Mouse (Mus musculus): Measurements from ENCODE around the gene Chrna9. TPM values are rescaled to one million over a fixed set of nuclear protein-coding genes. Genes with fewer than 3 reads are reported as not detected.

The Chrna9 gene
- polyA plus RNA-seq (2016; fragmentation: Nextera tagmentation; extraction: Ambion mirVana), result 0.29 and 0.94 TPM in 2 replicates

- Histone ChIP-seq H3K36me3 (replicated peaks) (no peaks in the 10 kb centered on the region), H3K9me3 (no peaks in the 10 kb centered on the region), H3K4me1 (no peaks in the 10 kb centered on the region; the same call in 1 of the 2 replicates), H3K4me3 (no peak within 1 kb of the TSS), H3K27me3 (replicated peaks; ENCODE audit: low read depth, poor library complexity, severe bottlenecking) (no peaks in the 10 kb centered on the region), H3K27ac (replicated peaks) (no peak within 1 kb of the TSS)
- WGBS, result 80% methylated on average over 5 of the region's 5 CpGs
- DNase-seq (ENCODE audit: low spot score), result no peak
Observed at GRCm38 (mm10) chr5:65934783-65935182, at the start of gene Chrna9. Gene Chrna9, plus strand, starts transcription at chr5:65934921.

- Histone ChIP-seq H3K27ac (replicated peaks) (no peak overlapping the region), H3K27me3 (replicated peaks; ENCODE audit: low read depth, poor library complexity, severe bottlenecking) (no peaks in the 10 kb centered on the region), H3K4me3 (no peak overlapping the region), H3K4me1 (peaks cover 3% of the 10 kb centered on the region; the same call in 1 of the 2 replicates), H3K36me3 (replicated peaks) (no peaks in the 10 kb centered on the region), H3K9me3 (no peaks in the 10 kb centered on the region)
- 78% methylated on average over 15 of the region's 15 CpGs for WGBS
- DNase-seq (ENCODE audit: low spot score), result no peak
Observed at GRCm38 (mm10) chr5:65885699-65886443, 48.9 kb upstream of the Chrna9 start.

- H3K4me3 ChIP-seq, result no peak overlapping the region
- no peaks in the 10 kb centered on the region for H3K9me3 ChIP-seq
- peaks cover 3% of the 10 kb centered on the region; the same call in 1 of the 2 replicates for H3K4me1 ChIP-seq
- H3K27me3 ChIP-seq (replicated peaks; ENCODE audit: low read depth, poor library complexity, severe bottlenecking), result no peaks in the 10 kb centered on the region
- H3K36me3 ChIP-seq (replicated peaks), result no peaks in the 10 kb centered on the region
- WGBS, result 92% methylated on average over 5 of the region's 5 CpGs
- DNase-seq (ENCODE audit: low spot score), result no peak
- no peak overlapping the region for H3K27ac ChIP-seq (replicated peaks)
Observed at GRCm38 (mm10) chr5:65888102-65888501, 46.6 kb upstream of the Chrna9 start.

GRCm38 (mm10) chr5:65888998-65889397, 45.7 kb upstream of the Chrna9 start:
- H3K9me3 ChIP-seq, result no peaks in the 10 kb centered on the region
- WGBS, result 75% methylated on average over 5 of the region's 5 CpGs
- DNase-seq (ENCODE audit: low spot score), result no peak

GRCm38 (mm10) chr5:65891251-65891826, 43.4 kb upstream of the Chrna9 start:
- no peak for DNase-seq (ENCODE audit: low spot score)
- 84% methylated on average over 14 of the region's 14 CpGs for WGBS
- Histone ChIP-seq H3K9me3 (no peaks in the 10 kb centered on the region), H3K36me3 (replicated peaks) (no peaks in the 10 kb centered on the region), H3K27ac (replicated peaks) (no peak overlapping the region), H3K4me1 (no peaks in the 10 kb centered on the region), H3K4me3 (no peak overlapping the region), H3K27me3 (replicated peaks; ENCODE audit: low read depth, poor library complexity, severe bottlenecking) (no peaks in the 10 kb centered on the region)

More at GRCm38 (mm10) chr5:65888998-65889397, 45.7 kb upstream of the Chrna9 start:
- Histone ChIP-seq H3K4me3 (no peak overlapping the region), H3K27me3 (replicated peaks; ENCODE audit: low read depth, poor library complexity, severe bottlenecking) (no peaks in the 10 kb centered on the region), H3K27ac (replicated peaks) (no peak overlapping the region), H3K4me1 (no peaks in the 10 kb centered on the region), H3K36me3 (replicated peaks) (no peaks in the 10 kb centered on the region)

- Histone ChIP-seq H3K36me3 (replicated peaks) (no peaks in the 10 kb centered on the region), H3K4me3 (no peak overlapping the region), H3K9me3 (no peaks in the 10 kb centered on the region), H3K4me1 (no peaks in the 10 kb centered on the region), H3K27me3 (replicated peaks; ENCODE audit: low read depth, poor library complexity, severe bottlenecking) (no peaks in the 10 kb centered on the region), H3K27ac (replicated peaks) (no peak overlapping the region)
- DNase-seq (ENCODE audit: low spot score), result no peak
- 86% methylated on average over 6 of the region's 6 CpGs for WGBS
Observed at GRCm38 (mm10) chr5:65895121-65895692, 39.5 kb upstream of the Chrna9 start.

- Histone ChIP-seq H3K4me3 (no peak overlapping the region), H3K4me1 (no peaks in the 10 kb centered on the region), H3K27me3 (replicated peaks; ENCODE audit: low read depth, poor library complexity, severe bottlenecking) (no peaks in the 10 kb centered on the region), H3K27ac (replicated peaks) (no peak overlapping the region), H3K36me3 (replicated peaks) (no peaks in the 10 kb centered on the region), H3K9me3 (no peaks in the 10 kb centered on the region)
- no peak for DNase-seq (ENCODE audit: low spot score)
- 82% methylated on average over 7 of the region's 7 CpGs for WGBS
Observed at GRCm38 (mm10) chr5:65895764-65896163, 39.0 kb upstream of the Chrna9 start.

- H3K36me3 ChIP-seq (replicated peaks), result no peaks in the 10 kb centered on the region
Observed at GRCm38 (mm10) chr5:65897731-65898130, 37.0 kb upstream of the Chrna9 start.

GRCm38 (mm10) chr5:65898683-65899082, 36.0 kb upstream of the Chrna9 start:
- Histone ChIP-seq H3K36me3 (replicated peaks) (no peaks in the 10 kb centered on the region), H3K27ac (replicated peaks) (no peak overlapping the region), H3K4me3 (no peak overlapping the region), H3K27me3 (replicated peaks; ENCODE audit: low read depth, poor library complexity, severe bottlenecking) (no peaks in the 10 kb centered on the region), H3K9me3 (peaks cover 10% of the 10 kb centered on the region), H3K4me1 (no peaks in the 10 kb centered on the region)
- DNase-seq (ENCODE audit: low spot score), result no peak
- 85% methylated on average over 3 of the region's 3 CpGs for WGBS

More at GRCm38 (mm10) chr5:65897731-65898130, 37.0 kb upstream of the Chrna9 start:
- no peak for DNase-seq (ENCODE audit: low spot score)
- 0 out of 2 replicates have a peak, but pooled peaks cover under 1% of the 10 kb centered on the region for H3K9me3 ChIP-seq
- WGBS, result 93% methylated on average over 2 of the region's 2 CpGs
- no peak overlapping the region for H3K4me3 ChIP-seq
- no peaks in the 10 kb centered on the region for H3K4me1 ChIP-seq
- H3K27me3 ChIP-seq (replicated peaks; ENCODE audit: low read depth, poor library complexity, severe bottlenecking), result no peaks in the 10 kb centered on the region
- no peak overlapping the region for H3K27ac ChIP-seq (replicated peaks)

- Histone ChIP-seq H3K36me3 (replicated peaks) (no peaks in the 10 kb centered on the region), H3K9me3 (peaks cover 21% of the 10 kb centered on the region), H3K27ac (replicated peaks) (no peak overlapping the region), H3K4me1 (no peaks in the 10 kb centered on the region), H3K4me3 (no peak overlapping the region), H3K27me3 (replicated peaks; ENCODE audit: low read depth, poor library complexity, severe bottlenecking) (no peaks in the 10 kb centered on the region)
- WGBS, result 90% methylated on average over 6 of the region's 6 CpGs
- DNase-seq (ENCODE audit: low spot score), result no peak
Observed at GRCm38 (mm10) chr5:65900113-65900512, 34.6 kb upstream of the Chrna9 start.

- whole genome bisulfite sequencing, result 78% methylated on average over 7 of the region's 7 CpGs
- DNase-seq (ENCODE audit: low spot score), result no peak
- H3K4me1 ChIP-seq, result no peaks in the 10 kb centered on the region
- H3K27ac ChIP-seq (replicated peaks), result no peak overlapping the region
- no peak overlapping the region for H3K4me3 ChIP-seq
- peaks cover 28% of the 10 kb centered on the region for H3K9me3 ChIP-seq
- H3K36me3 ChIP-seq (replicated peaks), result no peaks in the 10 kb centered on the region
- H3K27me3 ChIP-seq (replicated peaks; ENCODE audit: low read depth, poor library complexity, severe bottlenecking), result no peaks in the 10 kb centered on the region
Observed at GRCm38 (mm10) chr5:65900862-65901265, 33.9 kb upstream of the Chrna9 start.

GRCm38 (mm10) chr5:65901868-65902418, 32.8 kb upstream of the Chrna9 start:
- H3K4me3 ChIP-seq, result no peak overlapping the region
- DNase-seq (ENCODE audit: low spot score), result no peak
- no peak overlapping the region for H3K27ac ChIP-seq (replicated peaks)
- peaks cover 33% of the 10 kb centered on the region for H3K9me3 ChIP-seq
- no peaks in the 10 kb centered on the region for H3K27me3 ChIP-seq (replicated peaks; ENCODE audit: low read depth, poor library complexity, severe bottlenecking)
- H3K36me3 ChIP-seq (replicated peaks), result no peaks in the 10 kb centered on the region
- WGBS, result 93% methylated on average over 10 of the region's 10 CpGs
- no peaks in the 10 kb centered on the region for H3K4me1 ChIP-seq
